Mouse (Mus musculus): ENCODE measurements at regions not wholly inside any gene's neighbourhood (a gene's known extent, or its start where the extent isn't known, plus 50 kb on each side); places are given as distances from the start of the nearest gene placed in this dataset.
A peak's percentile ranks its signal among the peaks of the same experiment; 100 is the strongest.

- Histone ChIP-seq H3K36me3 (no peaks in the 10 kb centered on the region), H3K9me3 (peaks cover 6% of the 10 kb centered on the region; the same call in 1 of the 2 replicates), H3K4me2 (replicated peaks) (no peak overlapping the region), H3K27ac (no peak overlapping the region), H3K9ac (no peak overlapping the region), H3K4me3 (no peak overlapping the region), H3K4me1 (no peaks in the 10 kb centered on the region), H3K27me3 (peaks cover 10% of the 10 kb centered on the region)
- ATAC-seq (ENCODE audit: low FRiP score, low read depth): no peak
- WGBS: 81% methylated on average over 14 of the region's 14 CpGs
These were observed 80.4 kb upstream of the Tmem132d start for GRCm38 (mm10) chr5:128513261-128513660.

- peaks cover 8% of the 10 kb centered on the region; the same call in 1 of the 2 replicates for H3K27me3 ChIP-seq
- H3K9ac ChIP-seq: no peak overlapping the region
- ATAC-seq (ENCODE audit: low FRiP score, low read depth): no peak
- no peaks in the 10 kb centered on the region for H3K36me3 ChIP-seq
- WGBS: 88% methylated on average over 9 of the region's 9 CpGs
- no peak overlapping the region for H3K4me2 ChIP-seq (replicated peaks)
- peaks cover 6% of the 10 kb centered on the region; the same call in 1 of the 2 replicates for H3K9me3 ChIP-seq
- H3K4me3 ChIP-seq: no peak overlapping the region
- H3K4me1 ChIP-seq: no peaks in the 10 kb centered on the region
- H3K27ac ChIP-seq: no peak overlapping the region
These were observed 79.7 kb upstream of the Tmem132d start for GRCm38 (mm10) chr5:128512606-128513005.

- no peaks in the 10 kb centered on the region for H3K27me3 ChIP-seq
- H3K4me3 ChIP-seq: no peak overlapping the region
- H3K27ac ChIP-seq: no peak overlapping the region
- no peak overlapping the region for H3K9ac ChIP-seq
- no peak overlapping the region for H3K4me2 ChIP-seq (replicated peaks)
- no peaks in the 10 kb centered on the region for H3K36me3 ChIP-seq
- no peaks in the 10 kb centered on the region for H3K4me1 ChIP-seq
- 9% methylated on average over 4 of the region's 4 CpGs for WGBS
- ATAC-seq (ENCODE audit: low FRiP score, low read depth): no peak
- H3K9me3 ChIP-seq: peaks cover 3% of the 10 kb centered on the region; the same call in 1 of the 2 replicates
These were observed 71.6 kb upstream of the Tmem132d start for GRCm38 (mm10) chr5:128504502-128504901.

GRCm38 (mm10) chr5:128499488-128499887 is 66.6 kb upstream of the Tmem132d start:
- no peak overlapping the region for H3K4me2 ChIP-seq (replicated peaks)
- H3K4me3 ChIP-seq: no peak overlapping the region
- no peaks in the 10 kb centered on the region for H3K9me3 ChIP-seq
- H3K9ac ChIP-seq: no peak overlapping the region
- H3K36me3 ChIP-seq: no peaks in the 10 kb centered on the region
- H3K4me1 ChIP-seq: no peaks in the 10 kb centered on the region
- no peaks in the 10 kb centered on the region for H3K27me3 ChIP-seq
- ATAC-seq (ENCODE audit: low FRiP score, low read depth): peak; percentile 54; the same call in 1 of the 2 replicates
- WGBS: 53% methylated on average over 9 of the region's 9 CpGs
- no peak overlapping the region for H3K27ac ChIP-seq

GRCm38 (mm10) chr5:128499033-128499432 is 66.2 kb upstream of the Tmem132d start:
- Histone ChIP-seq H3K27ac (no peak overlapping the region), H3K27me3 (no peaks in the 10 kb centered on the region), H3K4me2 (replicated peaks) (no peak overlapping the region), H3K9ac (no peak overlapping the region), H3K9me3 (no peaks in the 10 kb centered on the region), H3K4me3 (no peak overlapping the region), H3K36me3 (no peaks in the 10 kb centered on the region), H3K4me1 (no peaks in the 10 kb centered on the region)
- WGBS: 56% methylated on average over 5 of the region's 5 CpGs
- no peak for ATAC-seq (ENCODE audit: low FRiP score, low read depth)

GRCm38 (mm10) chr5:128492541-128492940 is 59.7 kb upstream of the Tmem132d start:
- 92% methylated on average over 5 of the region's 5 CpGs for WGBS
- no peaks in the 10 kb centered on the region for H3K36me3 ChIP-seq
- no peaks in the 10 kb centered on the region for H3K4me1 ChIP-seq
- H3K4me2 ChIP-seq (replicated peaks): no peak overlapping the region
- H3K27ac ChIP-seq: no peak overlapping the region
- no peaks in the 10 kb centered on the region for H3K27me3 ChIP-seq
- no peak overlapping the region for H3K9ac ChIP-seq
- no peak overlapping the region for H3K4me3 ChIP-seq
- ATAC-seq (ENCODE audit: low FRiP score, low read depth): no peak
- 0 out of 2 replicates have a peak, but pooled peaks cover 3% of the 10 kb centered on the region for H3K9me3 ChIP-seq

- WGBS: 33% methylated on average over 9 of the region's 9 CpGs
- H3K36me3 ChIP-seq: no peaks in the 10 kb centered on the region
These were observed 58.3 kb upstream of the Tmem132d start for GRCm38 (mm10) chr5:128491155-128491554.

GRCm38 (mm10) chr5:128488872-128489580 is 56.1 kb upstream of the Tmem132d start:
- H3K27ac ChIP-seq: no peak overlapping the region

More at GRCm38 (mm10) chr5:128491155-128491554, 58.3 kb upstream of the Tmem132d start:
- ATAC-seq (ENCODE audit: low FRiP score, low read depth): no peak
- H3K4me1 ChIP-seq: no peaks in the 10 kb centered on the region
- 0 out of 2 replicates have a peak, but pooled peaks cover 3% of the 10 kb centered on the region for H3K9me3 ChIP-seq
- H3K4me2 ChIP-seq (replicated peaks): no peak overlapping the region
- H3K27ac ChIP-seq: no peak overlapping the region
- no peak overlapping the region for H3K9ac ChIP-seq
- H3K27me3 ChIP-seq: no peaks in the 10 kb centered on the region
- no peak overlapping the region for H3K4me3 ChIP-seq

GRCm38 (mm10) chr5:128487371-128487770 is 54.5 kb upstream of the Tmem132d start:
- WGBS: 70% methylated on average over 3 of the region's 3 CpGs

More at GRCm38 (mm10) chr5:128488872-128489580, 56.1 kb upstream of the Tmem132d start:
- H3K27me3 ChIP-seq: peaks cover 10% of the 10 kb centered on the region
- WGBS: 76% methylated on average over 4 of the region's 4 CpGs
- H3K4me2 ChIP-seq (replicated peaks): no peak overlapping the region
- no peaks in the 10 kb centered on the region for H3K4me1 ChIP-seq
- no peak for ATAC-seq (ENCODE audit: low FRiP score, low read depth)
- H3K9me3 ChIP-seq: 0 out of 2 replicates have a peak, but pooled peaks cover 3% of the 10 kb centered on the region
- no peak overlapping the region for H3K9ac ChIP-seq
- H3K4me3 ChIP-seq: no peak overlapping the region
- H3K36me3 ChIP-seq: no peaks in the 10 kb centered on the region

GRCm38 (mm10) chr5:128484116-128484515 is 51.2 kb upstream of the Tmem132d start:
- no peak for ATAC-seq (ENCODE audit: low FRiP score, low read depth)
- H3K4me2 ChIP-seq (replicated peaks): no peak overlapping the region
- no peak overlapping the region for H3K27ac ChIP-seq
- no peaks in the 10 kb centered on the region; the same call in 1 of the 2 replicates for H3K9me3 ChIP-seq
- peaks cover 32% of the 10 kb centered on the region for H3K27me3 ChIP-seq
- H3K36me3 ChIP-seq: no peaks in the 10 kb centered on the region
- H3K4me3 ChIP-seq: no peak overlapping the region
- peaks cover 11% of the 10 kb centered on the region; the same call in 1 of the 2 replicates for H3K4me1 ChIP-seq
- H3K9ac ChIP-seq: no peak overlapping the region
- WGBS: 38% methylated on average over 6 of the region's 6 CpGs

More at GRCm38 (mm10) chr5:128487371-128487770, 54.5 kb upstream of the Tmem132d start:
- Histone ChIP-seq H3K27me3 (peaks cover 25% of the 10 kb centered on the region), H3K9me3 (0 out of 2 replicates have a peak, but pooled peaks cover 3% of the 10 kb centered on the region), H3K4me1 (peaks cover 11% of the 10 kb centered on the region; the same call in 1 of the 2 replicates), H3K27ac (no peak overlapping the region), H3K4me3 (no peak overlapping the region), H3K4me2 (replicated peaks) (no peak overlapping the region), H3K36me3 (no peaks in the 10 kb centered on the region), H3K9ac (no peak overlapping the region)
- no peak for ATAC-seq (ENCODE audit: low FRiP score, low read depth)

GRCm38 (mm10) chr5:128483441-128483810 is 50.5 kb upstream of the Tmem132d start:
- no peak for ATAC-seq (ENCODE audit: low FRiP score, low read depth)
- Histone ChIP-seq H3K9ac (no peak overlapping the region), H3K27ac (no peak overlapping the region), H3K27me3 (peaks cover 32% of the 10 kb centered on the region), H3K4me1 (peaks cover 11% of the 10 kb centered on the region; the same call in 1 of the 2 replicates), H3K9me3 (no peaks in the 10 kb centered on the region; the same call in 1 of the 2 replicates), H3K4me2 (replicated peaks) (peak overlapping the region; percentile 51), H3K4me3 (peak overlapping the region; percentile 22), H3K36me3 (no peaks in the 10 kb centered on the region)
- WGBS: 7% methylated on average over 13 of the region's 13 CpGs

GRCm38 (mm10) chr5:128482617-128483440 is 50.0 kb upstream of the Tmem132d start:
- no peaks in the 10 kb centered on the region for H3K36me3 ChIP-seq
- 0 out of 2 replicates have a peak overlapping the region, but pooled peaks have one; percentile 8 for H3K9ac ChIP-seq
- WGBS: 4% methylated on average over 20 of the region's 20 CpGs
- H3K9me3 ChIP-seq: no peaks in the 10 kb centered on the region; the same call in 1 of the 2 replicates
- H3K4me3 ChIP-seq: peak overlapping the region; percentile 22
- H3K27me3 ChIP-seq: peaks cover 32% of the 10 kb centered on the region
- H3K4me1 ChIP-seq: peaks cover 11% of the 10 kb centered on the region; the same call in 1 of the 2 replicates
- no peak overlapping the region for H3K27ac ChIP-seq
- no peak for ATAC-seq (ENCODE audit: low FRiP score, low read depth)
- peak overlapping the region; percentile 51 for H3K4me2 ChIP-seq (replicated peaks)

Measured in limb, embryonic 13.5 days (tissue).